Mouse (Mus musculus) mesoderm, embryonic 11.5 days (tissue): Measurements from ENCODE around the gene Shox2.

Source experiments
- DNase-seq: peaks from one replicate; pipeline ENCODE4 v3.0.0-alpha.2; 2012; ENCODE audit warnings: low read depth, low spot score

Shox2 gene

GRCm38 (mm10) chr3:66981706-66982105 is at the start of gene Shox2:
Shox2 (minus strand) TSS chr3:66981771.
- DNase-seq, result no peak

DNA sequence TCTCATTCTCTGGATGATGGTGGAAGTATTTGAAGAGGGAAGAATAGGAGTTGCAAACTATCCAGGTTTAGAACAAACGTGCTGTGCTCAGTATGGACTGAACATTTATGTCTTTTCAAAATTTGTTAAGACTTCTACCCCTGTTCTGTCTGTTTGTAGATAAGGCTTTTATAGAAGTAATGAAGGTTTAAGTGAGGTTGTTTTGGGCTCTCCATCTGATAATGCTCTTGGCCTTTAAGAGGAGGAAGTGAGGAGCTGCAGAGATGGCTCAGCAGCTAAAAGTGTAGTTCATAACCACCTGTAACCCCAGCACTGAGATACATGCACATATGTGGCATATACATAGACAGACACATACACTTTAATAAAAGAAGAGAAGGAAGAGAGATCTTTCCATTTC is 15.2 kb upstream of the Shox2 start:
- no peak for DNase-seq

DNA sequence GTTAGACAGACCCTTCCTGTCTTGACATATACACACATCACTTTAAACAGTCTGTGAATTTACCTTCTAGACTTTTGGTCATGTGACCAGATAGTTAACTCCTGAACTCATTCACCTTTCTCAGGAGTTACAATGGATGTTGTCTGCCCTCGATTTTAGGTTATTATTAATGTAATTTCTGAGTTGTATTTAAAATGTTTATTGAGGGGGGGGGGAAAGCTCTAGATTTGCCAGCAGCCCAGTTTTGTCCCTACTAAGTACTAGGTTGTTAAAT is 4.7 kb upstream of the Shox2 start:
- DNase-seq, result no peak

GRCm38 (mm10) chr3:66985539-66986286 is 4.1 kb upstream of the Shox2 start:
- peak; percentile 87 for DNase-seq

GRCm38 (mm10) chr3:66983481-66983880 is 1.9 kb upstream of the Shox2 start:
- no peak for DNase-seq

DNA sequence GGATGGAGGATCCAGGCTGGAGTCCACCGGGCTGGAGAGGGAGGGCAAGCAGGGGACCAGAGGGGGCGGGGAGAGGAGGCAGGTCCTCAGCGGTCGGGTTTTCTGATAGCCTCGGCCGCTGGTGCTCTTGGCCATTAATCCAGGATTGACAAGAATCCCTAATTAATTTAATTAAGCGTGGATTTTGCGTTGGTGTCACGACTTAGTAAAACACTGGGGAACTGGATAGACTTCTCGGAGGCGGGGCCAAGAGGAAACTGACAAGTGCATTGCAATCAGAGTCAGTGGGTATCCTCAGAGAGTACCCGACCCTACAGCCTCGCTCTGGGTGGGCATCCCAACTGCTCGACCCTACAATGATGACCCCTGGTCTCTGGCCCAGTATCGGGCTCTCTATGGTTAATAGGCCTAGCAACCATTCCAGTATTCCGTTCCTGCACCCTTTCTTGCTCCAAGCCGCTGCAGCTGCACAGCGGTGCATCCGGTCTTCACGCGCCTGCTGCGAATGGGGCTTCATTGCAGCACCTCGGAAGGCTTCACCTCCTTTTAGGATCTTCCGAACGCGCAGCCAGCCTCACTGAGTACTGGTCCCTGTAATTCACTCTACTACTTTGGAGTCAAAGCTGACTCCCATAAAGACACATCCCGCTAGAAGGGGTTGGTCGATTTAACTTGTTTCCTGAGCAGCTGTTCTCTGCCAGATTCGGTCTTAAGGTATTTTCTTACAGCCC is 775 bp upstream of the Shox2 start:
- DNase-seq, result peak; percentile 43

DNA sequence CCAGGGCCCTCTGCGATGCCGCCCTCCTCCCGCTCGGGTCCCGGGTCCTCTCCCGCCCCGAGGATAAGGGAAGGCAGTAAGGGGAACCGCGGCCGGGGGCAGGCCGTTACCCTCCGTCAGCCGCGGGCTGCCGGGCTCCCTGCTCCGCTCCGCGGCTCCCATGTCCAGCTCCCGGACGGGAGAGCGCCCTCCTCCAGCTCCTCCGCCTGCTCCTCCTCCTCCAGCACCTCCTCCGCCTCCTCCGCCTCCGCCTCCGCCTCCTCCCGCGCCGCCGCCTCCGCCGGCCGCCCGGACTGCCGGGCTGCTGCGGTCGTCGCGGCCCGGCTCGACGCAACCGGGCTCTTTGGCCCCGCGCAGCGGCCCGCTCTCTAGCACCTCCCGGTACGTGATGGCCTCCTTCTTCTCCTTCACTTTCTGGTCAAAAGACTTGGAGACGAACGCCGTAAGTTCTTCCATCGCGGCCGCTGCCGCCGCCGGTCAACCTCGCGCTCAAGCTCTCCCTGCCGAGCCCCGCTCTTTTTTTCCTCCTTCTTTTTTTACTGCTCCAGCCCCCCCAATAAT is 390 bp downstream of the Shox2 start, which contains the start of gene Rsrc1:
TSS of gene Rsrc1 (plus strand) at position 290 of the 561 bp plus-strand sequence.
- peak; percentile 37 for DNase-seq

- no peak for DNase-seq
Observed at GRCm38 (mm10) chr3:66980111-66980975, 1.2 kb downstream of the Shox2 start.

GRCm38 (mm10) chr3:66979491-66979890 is 2.1 kb downstream of the Shox2 start:
- DNase-seq, result no peak

DNA sequence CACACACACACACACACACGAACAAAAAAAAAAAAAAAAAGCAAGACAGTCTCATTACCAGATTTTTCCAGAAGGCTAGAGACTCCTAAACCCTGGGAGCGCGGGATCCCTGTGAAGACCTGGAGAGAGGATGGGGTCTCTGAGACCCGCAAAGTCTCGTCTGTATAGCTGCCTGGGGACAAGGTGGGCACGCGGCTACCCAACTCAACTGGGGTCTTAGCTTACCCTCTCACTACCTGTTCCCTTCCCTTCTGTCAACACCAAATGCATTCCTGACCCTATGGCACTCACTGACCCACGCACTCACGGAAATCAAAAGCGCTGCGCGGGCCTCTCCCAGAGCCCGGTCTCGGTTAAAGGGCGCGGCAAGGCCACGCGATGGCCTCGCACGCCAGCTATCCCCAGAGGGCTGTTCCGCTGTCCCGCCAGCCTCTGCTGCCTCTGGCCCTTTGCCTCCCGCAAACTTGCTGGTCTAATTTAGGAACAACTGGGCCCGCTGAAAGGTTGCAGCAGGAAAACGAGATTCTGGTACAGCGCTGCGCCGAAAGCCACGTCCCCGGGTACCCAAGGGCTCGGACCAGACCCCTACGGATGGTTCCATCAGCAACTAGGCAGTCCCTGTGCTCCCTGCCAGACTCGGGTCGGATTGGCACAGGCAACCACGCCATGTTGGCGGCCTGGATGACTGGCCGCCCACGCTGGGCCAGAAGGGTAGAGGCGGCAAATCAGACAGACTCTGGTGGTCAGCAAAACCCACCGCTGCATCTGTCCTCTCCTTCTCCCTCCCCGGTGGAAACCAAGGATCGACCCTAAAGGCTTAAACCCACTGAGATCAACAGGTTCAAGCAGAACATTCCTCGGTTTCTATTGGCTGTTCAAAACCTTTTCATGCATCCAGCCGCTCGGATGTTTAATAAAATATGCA is 2.9 kb downstream of the Shox2 start:
- DNase-seq, result no peak

DNA sequence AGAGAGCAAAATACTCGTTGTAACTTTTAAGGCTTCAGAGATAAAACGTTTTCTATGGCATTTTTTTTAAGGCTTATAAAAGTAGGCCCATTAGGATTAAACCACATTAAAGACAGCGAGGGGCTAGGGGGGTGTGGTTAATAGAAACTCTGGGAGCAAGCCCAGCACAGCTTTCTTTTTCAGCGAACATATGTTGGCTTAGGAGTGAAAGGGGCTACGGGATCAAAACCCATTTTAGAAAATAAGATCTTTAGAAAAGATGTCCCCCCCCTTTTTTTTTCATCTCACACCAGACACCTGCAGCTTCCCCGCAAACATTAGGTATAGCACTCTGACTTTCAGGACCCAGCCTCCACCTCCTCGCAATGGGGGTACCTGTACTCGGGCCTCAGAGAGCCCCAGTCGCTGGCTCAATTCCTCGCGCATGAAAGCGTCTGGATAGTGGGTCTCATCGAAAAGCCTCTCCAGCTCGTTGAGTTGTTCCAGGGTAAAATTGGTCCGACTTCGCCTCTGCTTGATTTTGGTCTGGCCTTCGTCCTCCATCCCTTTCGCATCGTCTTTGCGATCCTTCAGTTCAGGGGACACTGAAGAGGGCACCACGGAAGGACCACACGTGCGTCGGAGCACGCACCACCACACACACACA is 3.6 kb downstream of the Shox2 start:
- peak; percentile 29 for DNase-seq

- peak; percentile 31 for DNase-seq
Observed at GRCm38 (mm10) chr3:66976889-66977615, 4.5 kb downstream of the Shox2 start.

DNA sequence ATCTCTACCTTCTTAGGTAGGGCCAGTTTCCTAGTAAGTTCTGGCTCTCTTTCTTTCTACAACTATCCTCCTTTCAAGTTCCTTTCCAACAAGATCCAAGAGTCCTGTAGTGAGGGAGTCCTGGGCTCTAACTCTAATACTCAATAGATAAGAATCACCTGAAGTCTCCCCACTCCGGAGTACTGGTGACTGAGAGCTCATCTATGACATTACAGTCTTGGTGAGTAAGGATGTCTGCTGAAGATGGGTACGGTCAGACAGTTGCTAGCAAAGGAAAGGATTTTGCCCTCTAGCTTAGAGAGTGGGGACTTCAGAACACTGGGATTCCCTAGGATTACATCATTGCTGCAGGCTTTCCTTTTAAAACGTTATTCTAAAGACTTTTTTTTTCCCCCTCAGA is 7.1 kb downstream of the Shox2 start:
- no peak for DNase-seq

DNA sequence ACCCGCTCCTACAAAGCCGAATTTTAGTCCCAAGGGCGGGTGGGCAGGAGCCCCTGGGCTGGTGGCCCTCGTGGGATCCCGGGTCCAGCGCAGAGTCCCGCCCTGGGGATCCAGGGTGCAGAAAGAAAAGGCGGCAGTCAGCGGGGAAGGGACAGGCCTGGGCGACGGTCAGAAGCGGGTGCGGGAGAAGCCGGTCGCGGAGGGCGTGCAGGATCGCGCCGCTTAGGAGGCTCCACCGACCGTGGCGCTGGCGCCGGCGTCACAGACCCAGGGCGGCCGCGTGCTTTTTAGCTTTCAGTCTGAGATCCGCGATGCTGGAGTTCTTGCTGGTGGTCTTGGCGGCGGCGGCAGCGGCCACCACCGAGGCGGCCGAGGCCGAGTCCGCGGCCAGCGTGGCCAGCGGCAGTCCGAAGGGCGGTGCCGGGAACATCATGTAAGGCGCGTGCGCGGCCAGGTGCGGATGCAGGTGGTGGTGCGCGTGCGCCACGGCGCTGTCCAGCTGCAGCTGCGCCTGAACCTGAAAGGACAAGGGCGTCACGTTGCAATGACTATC is 8.1 kb downstream of the Shox2 start:
- DNase-seq, result peak; percentile 78

GRCm38 (mm10) chr3:66972191-66972950 is 9.2 kb downstream of the Shox2 start:
- DNase-seq, result no peak

DNA sequence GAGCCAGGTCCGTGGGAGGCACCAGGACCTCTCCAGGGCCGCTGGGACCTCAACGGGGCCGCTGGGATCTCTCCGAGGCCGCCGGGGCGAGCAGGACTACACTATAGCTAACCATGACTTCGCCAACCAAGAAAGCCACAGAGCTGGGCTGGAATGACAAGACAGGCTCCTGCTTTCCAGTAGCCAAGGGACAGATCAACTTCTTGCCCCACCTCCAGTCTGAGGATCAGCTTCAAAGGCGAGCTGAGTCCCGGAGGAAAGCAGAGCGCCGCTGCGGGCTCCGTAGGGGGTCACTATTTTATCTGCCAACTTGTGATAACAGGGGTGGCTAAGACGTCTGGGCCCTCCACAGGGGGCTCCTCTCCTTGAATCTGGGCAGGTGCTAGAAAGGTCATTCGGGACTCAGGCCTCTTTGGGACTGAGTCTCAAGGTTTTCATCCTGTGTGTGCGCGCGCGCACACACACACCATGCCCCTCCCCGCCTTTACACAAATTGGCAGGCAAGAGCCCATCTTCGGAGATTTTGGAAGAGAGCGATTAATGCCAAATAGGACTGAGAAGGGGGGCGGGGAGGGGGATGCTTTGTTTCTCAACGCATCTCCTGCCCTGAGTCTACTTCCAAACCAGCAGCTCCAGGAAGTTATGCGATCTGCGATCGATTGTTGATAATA is 10.8 kb downstream of the Shox2 start:
- peak; percentile 27 for DNase-seq

DNA sequence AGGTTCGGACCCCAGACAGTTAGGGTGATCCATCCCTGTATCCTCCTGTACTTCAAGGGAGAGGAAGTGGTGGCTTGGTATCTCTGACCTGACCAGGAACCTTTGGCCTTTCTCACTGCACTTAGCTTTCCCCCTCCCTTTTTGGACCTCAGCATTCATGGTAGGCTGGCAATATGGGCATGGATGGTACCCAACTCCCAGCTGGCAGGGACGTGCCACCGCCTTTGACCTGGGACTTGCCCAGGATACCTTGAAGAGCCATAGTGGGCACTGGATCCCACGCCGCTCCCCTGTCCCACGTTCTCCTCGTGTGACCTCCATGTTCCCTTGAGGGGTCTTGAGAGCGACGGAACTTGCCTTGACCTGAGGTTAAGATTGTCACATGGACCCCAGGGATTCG is 11.3 kb downstream of the Shox2 start:
- DNase-seq, result no peak

- no peak for DNase-seq
Observed at GRCm38 (mm10) chr3:66967508-66967907, 14.1 kb downstream of the Shox2 start.
